Mouse (Mus musculus) liver, adult (tissue): ENCODE measurements around the gene Tanc1.

Source experiments
- GATA4 ChIP-seq: IDR thresholded peaks from 2 replicates; pipeline ENCODE4 v1.6.1; 2014; ENCODE audit warnings: mild to moderate bottlenecking, low read length; ENCODE audit not compliant: insufficient replicate concordance

Tanc1 gene

DNA sequence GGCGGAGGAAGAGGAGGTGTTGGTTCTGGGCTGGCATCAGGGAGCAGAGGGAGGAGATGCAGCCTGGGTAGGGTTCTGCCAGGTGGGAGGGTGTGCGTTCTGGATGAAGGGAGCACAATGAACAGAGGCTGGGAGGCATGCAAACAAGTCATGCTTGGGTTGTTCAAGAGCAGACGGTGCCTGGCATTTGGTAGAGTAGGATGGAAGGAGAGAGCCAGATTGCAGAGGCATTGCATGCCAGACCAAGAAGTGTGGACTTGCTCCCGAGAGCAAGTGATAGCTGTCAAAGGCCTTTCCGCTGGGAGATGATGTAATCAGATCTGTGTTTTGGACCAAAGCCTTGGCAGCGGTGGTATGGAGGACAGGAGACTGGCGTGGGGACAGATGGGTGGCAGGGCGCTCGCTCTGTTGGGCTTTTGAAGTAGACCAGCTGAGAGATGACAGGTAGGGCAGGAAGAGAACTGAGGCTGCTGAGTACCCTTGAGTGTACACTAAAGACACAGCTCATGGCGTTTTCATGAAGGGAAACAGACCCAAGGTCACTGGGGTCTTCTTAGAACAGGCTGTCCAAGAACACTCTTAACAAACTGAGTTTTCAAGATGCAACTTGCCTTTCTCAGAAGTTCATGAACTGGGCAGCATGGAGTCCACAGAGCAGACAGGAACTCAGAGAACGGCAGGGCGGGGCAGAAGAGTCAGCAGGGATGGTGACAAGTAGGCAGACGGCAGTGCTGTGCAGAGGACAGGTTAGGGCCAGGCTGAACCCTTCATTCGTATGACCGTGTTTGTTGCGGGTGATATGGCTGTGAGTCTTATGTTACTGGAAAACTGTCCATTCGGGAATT, 16.4 kb downstream of the Tanc1 start:
- TF ChIP-seq GATA4 = no peak

DNA sequence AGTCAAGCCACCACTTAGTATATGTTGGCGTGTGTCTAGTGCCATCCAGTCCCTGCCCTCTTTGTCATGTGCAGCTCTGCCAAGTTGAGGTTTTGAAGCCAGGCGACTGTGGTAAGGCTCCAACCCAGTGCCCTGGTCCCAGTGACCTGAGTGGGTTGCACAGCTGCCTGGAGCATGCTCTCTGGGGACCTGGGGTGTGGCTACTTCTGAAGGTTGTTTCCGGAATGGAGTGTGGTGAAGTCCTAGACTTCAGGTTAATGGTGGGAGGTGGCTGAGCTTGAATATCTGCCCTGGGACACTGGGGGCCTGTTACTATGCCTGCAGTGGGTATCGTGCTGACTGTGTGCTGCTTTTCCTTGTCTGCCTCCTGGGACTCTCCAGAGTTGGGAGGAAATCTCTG, 18.0 kb downstream of the Tanc1 start:
- TF ChIP-seq GATA4 = no peak

DNA sequence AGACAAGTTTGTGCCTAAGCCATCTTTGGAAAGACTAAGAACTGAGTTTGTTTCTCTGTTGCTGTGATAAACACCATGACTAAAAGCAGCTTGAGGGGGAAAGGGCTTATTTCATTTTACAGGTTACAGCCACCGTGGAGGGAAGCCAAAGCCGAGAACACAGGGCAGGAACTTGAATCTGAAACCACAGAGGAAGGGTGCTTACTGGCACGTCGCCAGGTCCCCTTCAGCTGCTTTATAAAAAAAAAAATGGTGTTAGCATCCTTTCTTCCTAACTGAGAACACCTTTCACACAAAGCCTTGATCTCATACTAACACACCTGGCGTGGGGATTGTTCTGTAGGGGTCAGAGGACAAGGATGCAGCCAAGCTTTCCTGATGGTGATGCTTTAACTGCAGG, 19.6 kb downstream of the Tanc1 start:
- no peak for TF ChIP-seq GATA4

DNA sequence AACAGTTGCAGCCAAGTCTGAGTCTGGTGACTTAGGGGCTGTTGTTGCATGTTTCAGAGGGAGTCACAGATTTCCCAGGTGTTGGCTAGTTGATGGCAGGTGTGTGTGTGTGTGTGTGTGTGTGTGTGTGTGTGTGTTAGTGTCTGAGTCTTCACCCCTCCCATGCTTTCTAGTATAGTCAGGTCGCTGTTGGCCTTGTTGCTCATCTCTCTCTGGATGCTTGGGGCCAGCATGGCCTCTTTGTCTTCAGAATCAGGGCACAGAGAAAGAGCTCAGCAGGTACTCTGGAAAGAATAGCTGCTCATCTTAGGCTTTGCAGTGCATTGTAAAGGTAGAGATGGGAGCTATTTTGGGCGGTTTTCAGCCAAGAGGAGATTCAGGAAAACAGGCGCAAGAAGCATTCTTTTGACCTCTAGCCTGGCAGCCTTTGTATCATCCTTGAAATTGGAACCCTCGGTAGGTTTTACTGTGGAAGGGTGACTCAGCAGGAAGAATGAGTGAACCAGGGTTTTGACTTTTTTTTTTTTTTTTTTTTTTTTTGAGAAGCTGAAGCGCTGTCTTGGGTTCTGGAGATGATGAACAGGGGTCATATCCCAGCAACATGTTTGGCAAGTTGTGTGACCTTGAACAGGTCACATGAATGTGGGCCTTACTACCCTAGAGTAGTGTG, 22.1 kb downstream of the Tanc1 start:
- TF ChIP-seq GATA4 = no peak

DNA sequence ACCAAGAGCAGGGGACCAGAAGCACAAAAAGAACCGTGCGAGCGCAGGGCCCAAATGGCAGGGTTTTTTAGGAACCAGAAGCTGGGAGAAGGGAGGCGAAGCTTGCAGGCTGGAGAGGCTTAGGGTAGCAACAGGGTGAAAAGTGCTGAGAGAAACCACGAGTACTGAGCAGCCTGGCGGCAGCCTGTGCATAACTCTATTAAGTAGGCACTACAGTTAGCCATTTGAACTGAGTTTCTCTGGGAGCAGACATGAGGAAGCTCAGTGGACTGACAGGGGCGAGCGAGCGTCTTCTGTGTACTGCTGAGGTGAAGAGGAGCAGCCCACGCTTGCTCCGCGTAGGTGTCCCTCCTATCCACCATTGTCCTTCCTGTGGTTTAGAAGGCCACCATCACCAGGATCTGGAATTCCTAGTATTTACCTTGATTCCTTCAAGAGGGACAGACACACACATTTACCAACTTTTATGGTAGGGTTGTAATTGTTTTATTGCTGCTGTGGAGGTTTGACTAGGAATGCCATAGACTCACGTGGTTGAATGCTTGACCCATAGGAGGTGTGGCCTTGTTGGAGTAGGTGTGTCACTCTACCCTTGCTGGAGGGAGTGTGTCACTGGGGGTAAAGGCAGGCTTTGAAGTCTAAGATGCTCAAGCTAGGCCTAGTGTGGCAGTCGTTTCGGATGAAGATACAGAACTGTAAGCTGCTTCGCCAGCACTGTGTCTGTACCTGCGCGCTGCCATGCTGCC, 25.4 kb downstream of the Tanc1 start:
- no peak for TF ChIP-seq GATA4

DNA sequence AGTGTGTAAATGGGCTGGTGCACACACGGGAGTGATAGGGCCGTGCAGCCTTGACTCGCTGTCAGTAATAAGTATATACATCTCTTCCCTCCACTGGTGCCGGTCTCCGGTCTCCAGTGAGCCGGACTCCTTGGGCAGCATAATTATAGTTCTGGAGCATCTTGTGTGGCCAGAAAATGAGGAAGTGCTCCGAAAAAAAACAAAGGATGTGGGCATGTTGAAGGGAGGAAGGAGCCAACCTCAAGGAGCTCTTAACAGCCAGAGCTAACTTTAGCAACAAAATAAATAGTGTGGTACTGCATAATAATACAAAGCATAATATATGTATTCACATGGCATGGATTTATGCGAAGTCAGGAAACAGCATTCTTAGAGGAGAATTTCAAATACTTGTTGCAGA, 30.9 kb downstream of the Tanc1 start:
- no peak for TF ChIP-seq GATA4

DNA sequence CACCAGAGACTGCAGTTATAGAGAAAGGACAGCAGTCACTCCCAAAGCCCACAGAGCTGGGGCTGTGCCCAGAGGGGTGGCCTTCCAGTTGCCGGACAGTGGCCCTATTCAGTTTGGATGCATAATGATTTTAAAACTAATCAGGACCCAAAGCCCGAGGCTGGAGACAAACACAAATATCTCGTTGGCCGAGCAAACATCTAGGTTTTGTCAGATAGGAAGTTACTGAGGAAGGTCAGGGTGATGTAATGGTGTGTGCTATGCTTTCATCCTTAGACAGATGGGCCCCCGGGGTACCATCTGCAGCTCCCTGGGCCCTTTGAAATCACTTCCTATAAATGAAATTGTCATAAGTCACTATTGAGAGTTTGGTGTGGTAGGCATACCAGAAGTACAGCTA, 33.0 kb downstream of the Tanc1 start:
- TF ChIP-seq GATA4 = no peak

DNA sequence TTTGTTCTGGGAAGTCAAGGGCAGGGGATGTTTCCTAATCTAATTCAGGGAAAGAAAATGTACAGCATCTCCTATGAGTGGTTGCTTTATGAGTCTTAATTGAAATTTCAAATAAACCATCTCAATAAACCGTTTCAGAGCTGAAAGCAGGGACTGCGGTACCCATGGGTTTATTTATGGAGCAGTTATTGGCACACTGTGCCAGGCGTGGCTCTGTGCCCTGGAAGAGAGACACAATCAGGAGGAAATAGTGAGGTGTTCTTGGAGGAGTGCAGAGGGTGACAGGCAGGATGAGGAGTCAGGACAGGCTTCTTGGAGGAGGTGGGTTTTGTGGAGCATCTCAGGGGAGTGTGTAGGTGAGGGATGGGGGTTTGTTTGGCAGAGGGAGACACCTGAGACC, 33.7 kb downstream of the Tanc1 start:
- no peak for TF ChIP-seq GATA4

DNA sequence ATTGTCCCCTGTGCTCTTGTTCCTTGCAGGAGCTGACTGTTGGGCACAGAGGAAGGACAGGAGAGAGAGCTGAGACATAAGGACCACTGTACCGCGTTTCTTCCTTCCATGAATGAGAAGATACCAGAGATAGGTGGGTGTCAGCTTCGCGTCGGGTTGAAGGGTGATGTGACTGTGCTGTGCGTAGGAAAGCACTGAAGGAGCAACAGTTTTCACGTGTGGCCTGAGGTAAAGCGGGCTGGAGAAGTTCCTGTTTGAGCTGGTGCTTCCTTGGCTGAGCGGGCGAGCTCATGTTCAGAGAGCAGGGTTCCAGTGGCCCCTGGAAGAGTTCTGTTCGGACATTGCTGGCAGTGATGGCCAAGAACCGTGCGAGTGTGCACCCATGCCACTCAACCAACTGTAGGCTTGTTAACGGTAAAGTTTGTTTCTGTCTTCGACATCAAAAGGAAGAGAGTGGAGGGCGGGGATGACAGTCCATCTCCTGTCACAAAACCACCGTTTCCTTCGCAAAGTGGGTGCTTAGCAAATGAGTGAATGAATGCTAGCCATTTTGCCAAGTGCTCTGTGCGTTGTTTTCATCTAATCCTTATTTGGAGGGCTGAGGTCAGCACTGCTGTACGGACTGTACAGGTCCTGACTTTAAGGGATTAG, 35.0 kb downstream of the Tanc1 start:
- no peak for TF ChIP-seq GATA4

DNA sequence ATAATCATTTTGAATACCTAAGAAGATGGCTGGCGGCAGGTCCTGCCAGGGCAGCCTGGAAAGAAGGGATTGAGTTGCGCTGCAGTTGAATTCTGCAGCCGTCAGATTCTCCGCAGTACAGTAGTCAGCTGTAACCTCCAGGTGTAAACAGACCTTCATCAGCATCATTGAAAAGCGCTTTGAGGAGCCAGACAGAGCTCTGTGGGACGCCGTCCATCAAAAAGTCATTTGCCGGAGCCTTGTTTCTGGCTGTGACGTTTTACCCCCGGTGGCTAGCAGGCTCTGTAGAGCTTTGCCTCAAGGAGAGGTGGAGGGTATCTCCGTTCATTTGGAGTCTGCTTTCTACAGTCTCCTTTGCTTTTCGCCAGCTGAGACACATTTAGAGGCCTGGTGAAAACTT, 36.6 kb downstream of the Tanc1 start:
- no peak for TF ChIP-seq GATA4

DNA sequence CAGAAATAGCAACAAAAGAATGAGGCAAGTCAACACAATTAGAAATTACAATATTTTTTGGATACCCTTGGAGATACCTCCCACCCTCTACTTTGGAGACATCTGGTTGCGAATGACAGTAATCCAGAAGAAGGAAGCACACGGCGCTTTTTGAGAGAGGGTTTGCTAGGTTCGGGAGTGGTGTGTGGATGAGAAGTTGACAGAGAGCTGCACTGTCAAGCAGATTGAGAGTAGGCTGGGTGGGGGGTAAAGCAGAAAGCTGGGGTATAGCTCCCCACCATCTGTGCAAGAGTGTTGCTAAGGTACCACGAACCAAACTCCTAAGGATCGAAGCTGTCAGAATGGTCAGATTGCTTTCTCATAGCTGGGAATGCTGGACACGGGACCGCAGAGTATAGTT, 40.0 kb downstream of the Tanc1 start:
- no peak for TF ChIP-seq GATA4

DNA sequence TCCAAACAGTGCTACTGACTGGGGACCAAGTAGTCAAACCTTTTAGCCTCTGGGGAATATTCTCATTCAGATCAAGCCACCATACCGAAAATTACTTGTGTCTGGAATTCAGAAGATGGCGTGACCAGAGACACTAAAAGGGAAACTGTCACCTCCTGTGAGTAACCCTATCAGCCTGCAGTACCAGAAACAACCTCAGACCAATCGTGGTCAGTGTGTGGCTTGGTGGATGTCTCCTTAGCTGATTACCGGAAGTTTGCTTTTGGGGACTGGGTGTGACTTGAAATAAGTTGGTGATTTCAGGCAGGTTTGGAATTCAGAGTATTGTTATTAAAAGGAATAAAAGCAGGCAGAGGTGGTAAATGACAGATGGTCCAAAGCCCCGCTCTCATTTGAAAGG, 40.9 kb downstream of the Tanc1 start:
- no peak for TF ChIP-seq GATA4

DNA sequence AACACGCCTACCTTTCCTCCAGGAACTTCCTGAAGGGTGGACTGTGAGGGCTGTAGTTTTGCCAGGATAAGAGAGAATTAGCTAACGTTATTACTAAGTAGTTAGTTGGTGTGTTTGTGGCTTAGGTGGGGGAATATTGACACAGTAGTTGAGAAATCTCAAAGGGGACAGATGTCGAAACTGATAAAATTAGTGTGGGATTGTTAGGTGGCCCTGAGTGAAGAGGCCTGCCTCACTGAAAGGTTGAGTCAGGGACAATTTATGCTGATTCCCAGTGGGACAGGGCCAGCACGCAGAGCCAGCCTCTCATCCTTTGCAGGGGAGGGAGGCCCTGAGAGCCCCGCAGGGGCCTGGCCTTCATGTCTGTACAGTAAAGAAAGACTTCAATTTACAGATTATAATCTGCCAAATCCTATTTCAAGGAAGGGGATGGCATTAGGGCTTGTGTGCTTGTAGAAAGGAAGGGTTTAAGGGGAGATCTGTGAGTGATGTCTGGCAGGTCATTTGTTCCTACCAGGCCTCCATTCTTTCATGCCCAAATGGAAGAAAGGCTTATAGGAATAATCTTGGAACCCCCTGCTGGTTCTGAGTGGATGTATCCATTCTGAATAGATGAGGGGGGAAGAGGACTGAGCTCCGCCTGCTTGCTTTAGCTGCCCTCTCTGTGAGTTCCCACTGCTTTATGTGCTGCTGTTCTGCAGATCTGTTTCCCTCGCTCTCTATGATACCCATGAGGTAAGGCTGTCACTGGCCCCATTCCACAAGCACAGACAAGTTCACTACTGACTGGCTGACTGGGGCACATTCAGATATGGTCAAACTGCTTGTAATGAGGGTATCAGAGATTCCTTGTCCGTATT, 41.7 kb downstream of the Tanc1 start:
- no peak for TF ChIP-seq GATA4

DNA sequence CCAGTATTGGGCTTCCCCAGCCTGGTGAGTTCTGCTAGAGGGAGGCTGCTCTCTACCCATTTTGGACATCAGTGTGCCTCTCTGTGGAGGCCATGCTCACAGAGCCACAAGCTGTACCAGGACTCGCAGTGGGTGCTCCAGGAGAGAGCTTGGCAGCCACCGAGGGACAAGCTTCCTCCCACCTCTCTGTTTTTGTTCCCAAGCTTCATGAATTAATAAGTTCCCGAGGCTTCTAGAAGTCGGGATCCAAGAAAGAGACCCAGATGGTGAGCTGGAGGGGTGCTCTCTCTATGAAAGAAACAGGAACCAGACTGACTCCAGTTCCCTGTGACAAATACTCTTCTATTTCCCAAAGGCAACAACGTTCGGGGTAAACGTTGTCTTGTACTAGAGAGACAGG, 43.6 kb downstream of the Tanc1 start:
- TF ChIP-seq GATA4 = no peak

DNA sequence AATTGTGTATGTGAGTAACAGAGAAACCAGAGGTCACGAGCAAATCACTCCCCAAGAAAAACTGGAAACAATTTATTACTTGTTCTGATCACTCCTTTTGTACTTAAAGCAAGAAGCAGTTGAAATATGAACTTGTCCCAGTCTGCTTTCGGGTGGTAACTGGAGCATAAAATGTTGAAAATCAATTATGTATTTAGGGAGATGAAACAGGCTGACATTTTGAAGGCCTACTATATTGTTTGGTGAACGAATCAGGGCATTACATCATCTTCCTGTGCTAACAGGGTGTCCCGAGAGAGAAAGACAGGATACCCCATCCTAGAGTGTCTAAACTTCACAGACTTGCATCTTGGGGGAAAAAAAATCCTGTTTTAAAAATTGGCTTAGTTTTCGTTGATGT, 44.8 kb downstream of the Tanc1 start:
- no peak for TF ChIP-seq GATA4
